Mouse (Mus musculus): ENCODE results near the gene Brms1.
A peak's percentile ranks its signal among the peaks of the same experiment; 100 is the strongest.

Gene Brms1

DNA sequence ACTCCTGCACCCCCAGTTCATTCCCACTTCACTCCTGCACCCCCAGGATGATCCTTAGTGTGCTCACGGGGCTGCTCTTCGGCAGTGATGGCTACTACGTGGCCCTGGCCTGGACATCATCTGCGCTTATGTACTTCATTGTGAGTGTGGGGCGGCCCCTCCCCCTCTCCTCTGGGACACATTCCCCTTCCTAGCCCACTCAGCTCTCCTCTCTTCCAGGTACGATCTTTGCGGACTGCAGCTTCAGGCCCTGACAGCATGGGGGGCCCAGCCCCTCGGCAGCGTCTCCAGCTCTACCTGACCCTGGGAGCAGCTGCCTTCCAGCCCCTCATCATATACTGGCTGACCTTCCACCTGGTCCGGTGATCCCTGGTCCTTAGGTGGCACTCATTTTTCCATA lies 50.9 kb downstream of the Brms1 start:
- DNase-seq (ENCODE audit: low spot score): no peak

DNA sequence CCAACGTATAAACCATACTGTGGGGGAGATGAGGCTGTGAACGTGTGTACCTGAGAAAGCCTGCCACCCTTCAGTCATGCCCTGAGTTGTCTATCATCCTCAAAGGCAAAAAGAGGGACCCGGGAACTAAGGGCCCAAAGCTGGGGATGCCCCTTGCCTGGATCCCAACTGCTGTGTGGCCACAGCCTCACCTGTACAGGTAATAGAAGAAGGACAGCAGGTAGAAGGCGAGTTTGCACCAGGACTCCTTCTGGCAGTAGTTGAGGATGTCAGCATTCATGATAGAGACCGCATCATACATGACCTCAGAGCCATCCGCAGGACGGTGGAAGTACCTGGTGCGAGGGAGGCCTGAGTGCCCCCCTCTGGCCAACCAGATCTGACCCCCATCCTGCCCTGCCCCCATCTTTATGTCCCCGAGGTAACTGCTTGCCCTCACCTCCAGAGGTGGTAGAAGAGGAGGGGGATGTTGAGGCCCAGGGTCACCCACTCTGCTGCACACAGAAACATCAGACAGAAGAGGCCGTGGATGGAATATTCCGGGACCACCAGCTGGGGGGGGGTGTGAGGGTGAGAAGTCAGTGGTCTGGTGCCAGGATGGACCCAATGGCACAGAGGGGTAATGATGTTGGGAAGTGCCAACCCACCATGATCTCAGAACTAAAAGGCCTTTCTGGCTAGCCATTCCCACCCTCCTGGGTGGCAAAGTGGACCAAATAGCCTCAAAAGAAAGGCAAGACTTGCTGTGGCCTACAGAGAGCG lies 52.5 kb downstream of the Brms1 start:
- DNase-seq (ENCODE audit: low spot score): no peak

DNA sequence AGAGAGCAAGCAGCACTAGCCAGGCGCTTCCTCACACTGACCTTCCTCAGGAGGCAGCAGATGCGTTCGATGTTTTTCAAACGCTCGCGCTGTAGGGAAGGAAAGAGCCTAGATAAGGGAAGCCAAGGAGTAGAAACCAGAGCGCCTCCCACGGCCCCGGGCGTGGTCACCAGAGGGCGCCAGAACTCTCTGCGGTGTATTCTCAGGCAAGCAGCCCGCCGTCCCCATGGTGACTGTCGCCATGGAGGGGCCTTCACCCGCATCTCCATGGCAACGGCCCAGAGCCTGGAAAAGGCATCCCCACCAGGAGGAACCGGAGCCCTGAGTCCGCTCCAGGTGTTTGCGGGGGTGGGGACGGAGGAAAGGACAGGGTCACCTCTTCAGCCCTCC lies 53.1 kb downstream of the Brms1 start:
- peak; percentile 86 for DNase-seq (ENCODE audit: low spot score)

DNA sequence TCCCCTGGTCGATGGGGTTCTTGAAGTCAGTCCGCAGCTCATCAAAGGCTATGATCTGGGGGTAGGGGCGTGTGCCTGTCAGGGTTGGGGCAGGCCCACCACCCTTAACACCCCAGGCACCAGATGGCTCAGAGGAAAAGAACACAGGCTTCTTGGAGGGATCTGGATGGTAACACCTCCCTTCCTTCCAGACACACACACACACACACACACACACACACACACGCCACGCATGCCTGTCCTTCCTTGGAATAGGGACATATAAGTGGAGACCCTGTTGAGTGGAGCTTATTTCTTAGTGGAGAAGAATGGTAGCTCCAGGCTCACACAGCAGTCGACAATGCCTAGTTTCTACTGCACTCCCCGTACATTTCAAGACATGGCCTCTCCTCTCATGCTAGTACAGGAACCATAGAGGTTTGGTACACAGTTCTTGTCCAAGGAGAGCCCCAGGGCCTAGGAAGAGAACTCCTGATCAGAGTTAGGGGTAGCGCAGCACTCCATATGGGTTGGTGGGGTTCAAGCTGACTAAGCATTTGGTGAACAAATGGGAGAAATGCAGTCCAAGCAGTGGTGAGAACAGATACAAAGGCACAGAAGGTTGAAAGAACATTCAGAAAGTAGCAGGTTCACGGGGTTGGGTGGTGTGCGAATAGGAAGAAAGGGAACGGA lies 53.7 kb downstream of the Brms1 start:
- no peak for DNase-seq (ENCODE audit: low spot score)

DNA sequence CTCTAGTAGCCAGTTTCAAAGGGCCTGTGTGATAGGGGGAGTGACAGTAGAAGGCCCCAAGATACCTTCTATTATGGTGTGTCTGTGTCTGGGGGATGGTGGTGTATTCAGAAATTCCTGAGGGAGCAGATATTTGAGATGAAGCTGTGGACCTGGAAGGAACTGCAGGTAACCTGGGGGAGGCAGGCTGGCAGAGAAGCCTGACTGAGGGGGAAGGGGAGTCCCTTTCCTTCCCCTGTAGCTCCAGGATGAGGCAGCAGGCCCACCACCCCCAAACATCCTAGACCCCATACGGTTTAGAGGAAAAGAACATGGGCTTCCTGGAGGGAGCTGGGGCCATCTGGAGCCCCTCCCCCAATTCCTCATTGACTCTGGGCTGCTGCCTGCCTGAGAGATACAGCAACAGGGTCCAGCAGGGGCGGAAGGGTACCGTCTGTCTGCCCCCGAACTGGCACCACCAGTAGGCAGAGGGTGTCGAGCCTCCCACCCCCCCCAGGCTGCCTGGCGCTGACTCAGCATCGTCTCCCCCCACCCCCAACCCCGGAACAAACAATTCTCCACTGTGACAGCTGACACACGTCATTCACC lies 54.8 kb downstream of the Brms1 start:
- no peak for DNase-seq (ENCODE audit: low spot score)

DNA sequence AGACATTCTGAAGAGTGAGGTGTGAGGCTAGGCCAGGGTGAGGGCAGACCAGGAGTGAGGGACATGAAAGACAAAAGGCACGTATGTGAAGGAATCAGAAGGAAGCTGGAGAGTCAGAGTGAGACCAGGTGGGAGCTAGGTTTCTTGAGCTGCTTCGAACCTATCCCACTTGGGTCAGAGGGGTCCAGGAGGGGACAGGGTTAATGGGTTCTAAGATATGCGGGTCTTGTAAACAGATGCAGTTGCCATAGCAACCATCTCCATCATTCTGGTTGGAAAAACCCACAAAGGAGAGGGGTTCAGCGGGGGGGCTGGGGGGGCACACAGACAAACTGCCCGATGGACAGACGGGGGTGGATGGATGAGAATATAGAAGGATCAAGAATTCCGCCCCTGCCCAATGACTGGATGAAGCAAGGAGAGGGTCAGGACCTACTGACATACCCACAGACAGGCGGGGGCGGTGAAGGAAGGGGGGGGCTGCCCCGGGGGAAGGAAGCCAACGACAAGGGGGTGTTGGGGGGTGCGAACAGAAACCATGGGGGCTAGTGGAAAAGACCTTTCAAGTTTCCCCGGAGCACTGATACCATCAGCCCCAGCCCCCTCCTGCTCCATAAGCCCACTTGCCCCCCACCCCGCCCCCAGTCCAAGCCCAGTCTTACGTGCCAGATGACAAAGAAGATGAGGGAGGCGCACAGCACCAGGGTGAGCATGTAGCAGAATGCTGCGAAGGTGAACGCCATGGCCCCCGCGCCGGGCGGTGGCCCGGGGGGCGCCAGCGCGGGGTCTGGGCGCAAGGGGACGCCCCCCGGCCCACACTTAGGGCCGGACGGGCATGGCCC lies 56.6 kb downstream of the Brms1 start:
- DNase-seq (ENCODE audit: low spot score): no peak

DNA sequence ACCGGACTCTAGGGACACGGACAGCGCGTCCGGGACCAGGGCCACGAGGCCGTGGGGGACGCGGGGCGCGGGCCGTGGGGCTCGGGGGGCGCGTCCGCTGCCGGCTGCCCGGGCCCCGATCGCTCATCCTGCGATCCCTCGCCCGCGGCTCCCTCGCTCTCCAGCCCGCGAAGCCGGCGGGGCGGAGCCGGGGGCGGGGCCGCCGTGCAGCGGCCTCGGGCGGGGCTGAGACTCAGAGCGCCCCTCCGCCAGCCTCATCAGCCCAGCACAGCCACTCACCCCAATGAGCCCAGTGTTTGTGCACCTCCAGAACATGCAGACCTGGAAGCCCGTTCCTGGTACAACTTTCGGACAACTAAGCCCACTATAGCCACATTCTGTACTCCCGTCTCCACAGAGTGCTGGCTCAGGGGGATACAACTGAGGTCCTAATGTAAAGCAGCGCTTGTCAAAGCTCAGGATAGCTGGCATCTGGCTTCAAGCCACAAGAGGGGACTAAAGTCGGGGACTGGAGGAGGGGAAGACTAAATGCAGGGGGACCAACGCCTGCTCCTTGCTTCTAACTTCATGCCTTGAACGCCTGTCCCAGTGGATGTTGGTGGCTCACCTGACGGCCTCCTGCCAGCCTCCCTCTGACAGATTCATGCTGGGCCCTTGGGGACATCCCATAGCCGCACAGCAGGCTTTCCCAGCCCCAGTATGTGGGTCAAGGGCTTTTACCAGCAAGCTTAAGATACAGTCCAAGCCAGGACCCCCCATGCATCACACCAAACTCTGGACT lies 57.4 kb downstream of the Brms1 start, which contains the start of gene Cnih2:
Gene Cnih2 (minus strand): TSS at position 159 of the 781 bp plus-strand sequence.
- DNase-seq (ENCODE audit: low spot score): no peak
